ENCODE assay signal across 11 mouse cellular contexts in the genomic region with DNA sequence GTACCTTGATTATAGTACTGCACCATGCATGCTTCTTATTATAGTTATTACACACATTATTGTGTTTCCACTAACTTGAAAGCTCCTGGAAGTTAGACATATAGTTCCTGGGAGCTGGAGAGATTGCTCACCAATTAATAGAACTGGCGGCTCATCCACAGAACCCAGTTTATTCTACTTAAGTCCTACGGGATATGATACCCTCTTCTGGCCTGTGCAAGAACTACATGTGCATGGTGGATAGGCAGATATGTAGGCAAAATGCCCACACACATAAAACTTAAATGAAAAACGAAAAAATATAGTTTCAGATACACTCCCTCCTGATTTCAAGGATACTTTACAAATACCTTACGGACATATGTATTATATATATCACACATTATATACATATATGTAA. TPM values are rescaled to one million over a fixed set of nuclear protein-coding genes. Genes with fewer than 3 reads are reported as not detected.
DNase-seq lines count a peak whose midpoint lies in the region; ATAC-seq and TF ChIP-seq lines count a peak whose summit lies in the region.
"Had no signal": no experiment of that assay in that cellular context is flagged by ENCODE, and none has a peak within 500 bp of the region (broad histone marks: within the 10 kb centered on the region; RNA-seq: fewer than 3 reads in every experiment).

No protein-coding gene starts in this region.

- no peak overlapping the region for H3K4me3 ChIP-seq in kidney, postnatal 0 days (replicated peaks; ENCODE audit: low read depth, low read length)
- no peak overlapping the region for H3K4me3 ChIP-seq in E14TG2a.4 (replicated peaks; ENCODE audit: low read length)
- H3K4me3 ChIP-seq in liver, postnatal 0 days (ENCODE audit: low read depth, low read length), result no peak overlapping the region

- TF ChIP-seq CTCF in kidney, postnatal 0 days (IDR thresholded peaks at IDR 0.05; ENCODE audit: low read depth), result peak; percentile 29; the same call in 1 of the 2 replicates
- TF ChIP-seq CTCF in E14TG2a.4 (conservative IDR thresholded peaks at IDR 0.05; ENCODE audit: low read length), result peak; percentile 46
- peak; percentile 43 for TF ChIP-seq CTCF in liver, postnatal 0 days (IDR thresholded peaks at IDR 0.05; ENCODE audit: low read depth)

- H3K4me2 ChIP-seq in kidney, postnatal 0 days (ENCODE audit: low read length), result no peak overlapping the region
- H3K4me2 ChIP-seq in liver, postnatal 0 days (ENCODE audit: low read depth, low read length), result no peak overlapping the region

- no peak for TF ChIP-seq EP300 in liver, postnatal 0 days (IDR thresholded peaks at IDR 0.05; ENCODE audit: low read depth)

- H3K9ac ChIP-seq in kidney, postnatal 0 days (ENCODE audit: low read depth, low read length), result no peak overlapping the region
- no peak overlapping the region for H3K9ac ChIP-seq in liver, postnatal 0 days (replicated peaks)

- no peaks in the 10 kb centered on the region for H3K9me3 ChIP-seq in kidney, postnatal 0 days (replicated peaks; ENCODE audit: low read length)
- no peaks in the 10 kb centered on the region for H3K9me3 ChIP-seq in E14TG2a.4 (ENCODE audit: low read length)
- H3K9me3 ChIP-seq in liver, postnatal 0 days (ENCODE audit: low read length), result no peaks in the 10 kb centered on the region

- no peak overlapping the region for H3K27ac ChIP-seq in kidney, postnatal 0 days
- H3K27ac ChIP-seq in liver, postnatal 0 days (ENCODE audit: low read depth), result no peak overlapping the region
- H3K27ac ChIP-seq: macrophage had no signal

- no peak for ATAC-seq in kidney, postnatal 0 days (replicated peaks; ENCODE audit: low FRiP score, low read depth)
- no peak for ATAC-seq in liver, postnatal 0 days

- H3K27me3 ChIP-seq in kidney, postnatal 0 days (ENCODE audit: insufficient read depth, low read length), result no peaks in the 10 kb centered on the region
- no peaks in the 10 kb centered on the region for H3K27me3 ChIP-seq in E14TG2a.4 (ENCODE audit: insufficient read depth, low read length)
- no peaks in the 10 kb centered on the region for H3K27me3 ChIP-seq in liver, postnatal 0 days (ENCODE audit: insufficient read depth, low read length)

- WGBS in kidney, postnatal 0 days, result 42% methylated on average over 4 of the region's 4 CpGs
- 42% methylated on average over 4 of the region's 4 CpGs for WGBS in liver, postnatal 0 days (ENCODE audit: insufficient replicate concordance)

- H3K4me1 ChIP-seq in kidney, postnatal 0 days (replicated peaks; ENCODE audit: insufficient read depth, low read length), result no peaks in the 10 kb centered on the region
- H3K4me1 ChIP-seq in E14TG2a.4 (replicated peaks; ENCODE audit: low read depth, low read length), result no peaks in the 10 kb centered on the region
- no peaks in the 10 kb centered on the region for H3K4me1 ChIP-seq in liver, postnatal 0 days (ENCODE audit: insufficient read depth)

- no peaks in the 10 kb centered on the region for H3K36me3 ChIP-seq in kidney, postnatal 0 days (ENCODE audit: insufficient read depth, low read length)
- no peaks in the 10 kb centered on the region for H3K36me3 ChIP-seq in E14TG2a.4 (ENCODE audit: insufficient read depth, low read length)
- H3K36me3 ChIP-seq in liver, postnatal 0 days (replicated peaks; ENCODE audit: insufficient read depth, low read length), result no peaks in the 10 kb centered on the region

- DNase-seq in kidney, postnatal 0 days (ENCODE audit: low spot score), result peak; percentile 17
- DNase-seq in kidney, adult 18-20 months, result no peak
- peak; percentile 22 for DNase-seq in ZHBTc4 (ENCODE audit: low read depth, low spot score)
- DNase-seq in liver, postnatal 0 days, result no peak
- DNase-seq in thymus, postnatal 14 days, result no peak
- DNase-seq in gastrocnemius, postnatal 25 days, result no peak
- DNase-seq in thymus, postnatal 36 days, result no peak

RNA-seq across cellular contexts. Expression of a gene that starts 36.5 kb away (rescaled TPM):
- polyA plus RNA-seq in kidney, postnatal 0 days (2015; fragmentation: Nextera tagmentation; extraction: Ambion mirVana), result not detected in 2 replicates
- 31.8 and 32.3 TPM in 2 replicates for polyA plus RNA-seq in liver, postnatal 0 days (2015; fragmentation: Nextera tagmentation; extraction: Ambion mirVana)
- not detected for total RNA-seq in gastrocnemius, postnatal 25 days (2021)
- polyA plus RNA-seq: intestine, embryonic 14.5 days; stomach, embryonic 14.5 days had no signal

Comparison
In these comparisons a context has a peak if more than half of its experiments do, and no peak if none do; other contexts are left out.
1. DNase-seq: peak in kidney, postnatal 0 days (single experiment) and ZHBTc4 (single experiment); none in kidney, adult 18-20 months (single experiment), liver, postnatal 0 days (single experiment), thymus, postnatal 14 days (single experiment), gastrocnemius, postnatal 25 days (single experiment) and thymus, postnatal 36 days (0 of 2).
2. RNA of a gene that starts 36.5 kb away (polyA plus RNA-seq): 31.8 to 32.3 TPM in liver, postnatal 0 days; not detected in kidney, postnatal 0 days; every median in the first group is over 10 times any median in the second.
3. Peak in every context shown above with its lines, with median percentiles within 50 percentile points of each other: CTCF ChIP-seq.